Mouse (Mus musculus): ENCODE measurements around the gene Cryzl2.

Cryzl2 gene

DNA sequence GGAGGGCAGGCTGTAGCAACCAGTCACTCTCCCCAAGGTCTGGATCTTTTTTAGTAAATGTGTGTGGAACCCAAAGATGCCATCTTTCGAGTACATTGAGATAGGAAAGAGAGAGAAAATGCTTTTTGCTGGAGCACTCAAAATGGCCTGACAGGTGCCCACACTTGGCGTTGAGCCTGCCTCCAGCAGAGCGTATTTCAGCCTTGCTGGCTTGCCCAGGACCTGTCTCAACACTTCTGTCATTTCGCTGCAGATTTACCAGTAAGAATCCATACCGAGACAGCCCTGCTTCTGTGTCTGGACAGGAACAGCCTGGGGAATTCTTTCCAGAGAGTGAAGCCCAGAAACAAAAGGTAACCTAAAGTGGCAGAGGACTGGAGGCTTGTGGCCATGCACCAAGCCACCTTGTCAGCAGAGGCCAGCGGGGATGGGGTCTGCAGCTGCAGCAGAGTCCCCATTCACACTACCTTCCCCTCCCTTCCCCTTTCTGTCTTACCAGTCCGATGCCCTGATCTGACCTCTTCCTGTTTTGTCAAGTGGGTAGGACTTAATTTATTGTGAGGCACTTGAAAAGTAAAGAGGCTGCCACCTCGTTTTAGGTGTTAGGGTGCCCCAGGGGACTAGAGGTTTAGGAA is 74.6 kb downstream of the Cryzl2 start:
- DNase-seq (ENCODE audit: low read depth, low spot score): no peak

DNA sequence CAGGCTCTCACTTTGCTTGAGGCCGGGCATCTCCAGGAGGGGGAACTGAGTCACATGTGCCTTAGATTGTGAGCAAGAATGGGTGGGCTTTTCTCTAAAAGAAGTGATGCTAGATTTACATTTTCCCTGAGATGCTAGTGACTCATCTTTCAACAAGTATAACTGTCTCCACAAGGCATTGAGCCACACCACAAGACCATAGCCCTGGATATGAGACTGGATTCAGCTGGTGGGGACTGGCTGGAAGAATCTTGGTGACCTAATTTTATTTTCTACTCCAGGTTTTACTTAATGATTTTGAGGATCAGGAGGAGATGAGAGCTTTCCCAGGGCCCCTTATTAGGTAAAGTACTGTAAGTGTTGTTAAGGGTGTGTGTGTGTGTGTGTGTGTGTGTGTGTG is 77.2 kb downstream of the Cryzl2 start:
- DNase-seq (ENCODE audit: low read depth, low spot score): no peak

DNA sequence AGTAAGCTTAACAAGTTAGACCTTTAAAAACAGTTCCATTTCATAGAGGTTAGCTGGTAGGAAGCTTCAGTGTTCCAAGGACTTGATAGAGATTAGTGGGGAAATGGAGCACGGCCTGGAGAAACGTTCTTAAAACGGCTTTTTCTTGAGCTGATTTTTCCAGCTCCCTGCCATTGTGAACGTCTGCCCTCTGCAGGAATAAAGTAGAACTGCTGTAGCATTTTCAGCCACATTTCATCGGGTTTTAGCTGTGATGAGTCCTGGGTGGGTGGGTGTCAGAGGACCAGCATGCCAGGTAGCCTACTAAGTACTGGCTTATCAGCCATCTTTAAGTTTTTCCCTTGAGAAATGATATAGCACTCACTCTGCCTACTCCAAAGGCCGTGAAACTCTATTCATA is 78.1 kb downstream of the Cryzl2 start:
- peak; percentile 77 for DNase-seq (ENCODE audit: low read depth, low spot score)

DNA sequence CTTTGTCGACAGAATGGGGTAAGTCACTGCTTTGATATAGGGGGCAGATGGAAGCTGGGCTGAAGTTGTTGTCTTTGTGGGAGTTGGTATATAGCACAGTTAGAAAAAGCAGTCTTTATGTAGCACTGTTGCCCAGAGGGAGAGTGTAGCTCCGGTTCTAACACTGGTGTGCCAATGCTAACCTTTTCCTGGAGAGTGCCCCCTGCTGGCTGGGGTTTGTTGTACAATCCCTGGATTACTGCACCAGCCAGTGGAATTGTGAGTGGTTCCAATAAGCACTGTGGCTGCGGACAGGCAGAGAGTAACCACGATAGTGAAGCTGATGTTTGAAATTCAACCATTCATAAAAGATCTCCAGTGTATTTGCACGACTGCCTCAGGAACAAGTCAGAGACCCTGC is 79.3 kb downstream of the Cryzl2 start:
- DNase-seq (ENCODE audit: low read depth, low spot score): no peak

Measured in forelimb bud, embryonic 11.5 days (tissue).